Mouse (Mus musculus): ENCODE measurements around the gene Rasa3. TPM values are rescaled to one million over a fixed set of nuclear protein-coding genes. Genes with fewer than 3 reads are reported as not detected.

Gene Rasa3
- polyA plus RNA-seq, 1 experiment from 2014 or later = 28.6 TPM

DNA sequence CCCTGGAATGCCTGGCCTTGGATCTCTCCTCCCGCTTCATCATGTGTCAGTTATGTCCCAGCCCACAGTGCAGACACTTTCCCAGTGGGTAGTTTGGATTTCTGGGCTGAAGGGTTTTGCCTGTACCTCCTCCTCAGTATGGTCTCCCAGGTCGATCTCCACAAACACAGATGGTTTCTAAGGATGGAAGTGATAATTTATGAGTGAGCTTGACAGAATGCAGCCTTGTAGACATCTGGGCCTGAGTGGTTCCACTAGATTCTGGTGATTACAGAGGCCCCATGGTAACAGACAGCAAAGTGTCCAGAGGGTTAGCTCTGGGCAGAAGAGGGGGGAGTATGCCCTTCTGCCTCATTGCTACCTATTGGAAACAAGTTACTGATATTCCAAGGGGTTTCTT is 119.9 kb downstream of the Rasa3 start:
- Histone ChIP-seq H3K4me2 (ENCODE audit: low read depth, low read length, severe bottlenecking) (no peak overlapping the region), H3K36me3 (ENCODE audit: control insufficient read depth, insufficient read depth, low read length) (no peaks in the 10 kb centered on the region), H3K4me3 (ENCODE audit: low read depth, low read length) (no peak overlapping the region), H3K4me1 (replicated peaks; ENCODE audit: control insufficient read depth, insufficient read depth, low read length) (no peaks in the 10 kb centered on the region), H3K27me3 (ENCODE audit: control insufficient read depth, insufficient read depth, low read length) (no peaks in the 10 kb centered on the region), H3K9me3 (ENCODE audit: control insufficient read depth, low read length) (no peaks in the 10 kb centered on the region), H3K9ac (ENCODE audit: low read length) (no peak overlapping the region), H3K27ac (ENCODE audit: low read depth, low read length) (no peak overlapping the region)
- ATAC-seq (replicated peaks; ENCODE audit: low FRiP score) (no peak), DNase-seq (ENCODE audit: low spot score) (no peak)
- 74% methylated on average over 2 of the region's 2 CpGs for WGBS

GRCm38 (mm10) chr8:13551574-13551830 is 125.9 kb downstream of the Rasa3 start:
- Histone ChIP-seq H3K4me3 (ENCODE audit: low read depth, low read length) (no peak overlapping the region), H3K4me2 (ENCODE audit: low read depth, low read length, severe bottlenecking) (no peak overlapping the region), H3K36me3 (ENCODE audit: control insufficient read depth, insufficient read depth, low read length) (no peaks in the 10 kb centered on the region), H3K4me1 (replicated peaks; ENCODE audit: control insufficient read depth, insufficient read depth, low read length) (no peaks in the 10 kb centered on the region), H3K9me3 (ENCODE audit: control insufficient read depth, low read length) (no peaks in the 10 kb centered on the region), H3K9ac (ENCODE audit: low read length) (no peak overlapping the region), H3K27me3 (ENCODE audit: control insufficient read depth, insufficient read depth, low read length) (no peaks in the 10 kb centered on the region), H3K27ac (ENCODE audit: low read depth, low read length) (no peak overlapping the region)
- DNase-seq (ENCODE audit: low spot score) (no peak), ATAC-seq (replicated peaks; ENCODE audit: low FRiP score) (no peak)
- WGBS = 94% methylated on average over 6 of the region's 6 CpGs

DNA sequence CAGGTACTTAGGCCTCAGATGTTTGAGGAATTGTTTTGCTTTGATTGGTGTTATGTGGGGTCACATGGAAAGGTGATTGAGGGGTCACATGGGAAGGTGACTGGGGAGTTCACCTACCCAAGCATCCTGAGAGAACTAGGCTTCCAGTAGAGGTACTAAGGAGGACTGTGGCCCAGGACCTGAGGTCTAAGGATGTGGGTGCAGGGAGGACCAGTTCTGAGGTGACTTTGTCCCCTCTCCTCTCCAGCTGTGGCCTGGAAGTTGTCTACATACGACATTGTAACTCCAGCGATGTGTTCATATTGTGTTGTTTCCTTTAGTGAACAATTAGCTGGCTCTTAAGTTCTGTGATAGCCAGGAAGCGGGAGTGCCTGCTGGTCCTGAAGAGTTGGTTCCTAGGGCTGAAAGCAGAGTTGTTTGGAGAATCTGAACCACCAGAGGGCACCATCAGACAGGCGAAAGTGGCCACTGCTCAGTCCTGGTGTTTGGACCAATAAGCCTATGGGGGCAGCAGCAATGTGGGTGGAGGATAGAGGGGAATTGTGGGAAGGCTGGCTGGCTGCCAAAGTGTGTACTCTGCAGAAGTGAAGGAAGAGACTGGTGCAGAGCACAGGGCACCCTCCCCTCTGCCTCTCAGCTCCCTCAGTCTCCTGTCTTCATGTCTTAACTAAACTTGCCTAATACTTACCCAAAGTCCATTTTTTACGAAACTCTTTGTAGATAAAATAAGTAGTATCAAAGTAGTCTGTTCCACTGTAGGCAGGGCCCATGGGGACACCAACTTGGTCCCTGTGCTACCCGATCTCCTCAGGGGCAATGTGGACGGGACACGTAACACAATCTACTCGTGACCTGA is 126.5 kb downstream of the Rasa3 start:
- H3K9ac ChIP-seq (ENCODE audit: low read length) = no peak overlapping the region
- WGBS = 59% methylated on average over 9 of the region's 9 CpGs
- no peak overlapping the region for H3K4me3 ChIP-seq (ENCODE audit: low read depth, low read length)
- H3K4me1 ChIP-seq (replicated peaks; ENCODE audit: control insufficient read depth, insufficient read depth, low read length) = no peaks in the 10 kb centered on the region
- ATAC-seq (replicated peaks; ENCODE audit: low FRiP score) = peak; percentile 90
- DNase-seq (ENCODE audit: low spot score) = peak; percentile 90
- no peaks in the 10 kb centered on the region for H3K27me3 ChIP-seq (ENCODE audit: control insufficient read depth, insufficient read depth, low read length)
- H3K4me2 ChIP-seq (ENCODE audit: low read depth, low read length, severe bottlenecking) = no peak overlapping the region
- no peak overlapping the region for H3K27ac ChIP-seq (ENCODE audit: low read depth, low read length)
- no peaks in the 10 kb centered on the region for H3K36me3 ChIP-seq (ENCODE audit: control insufficient read depth, insufficient read depth, low read length)
- no peaks in the 10 kb centered on the region for H3K9me3 ChIP-seq (ENCODE audit: control insufficient read depth, low read length)

DNA sequence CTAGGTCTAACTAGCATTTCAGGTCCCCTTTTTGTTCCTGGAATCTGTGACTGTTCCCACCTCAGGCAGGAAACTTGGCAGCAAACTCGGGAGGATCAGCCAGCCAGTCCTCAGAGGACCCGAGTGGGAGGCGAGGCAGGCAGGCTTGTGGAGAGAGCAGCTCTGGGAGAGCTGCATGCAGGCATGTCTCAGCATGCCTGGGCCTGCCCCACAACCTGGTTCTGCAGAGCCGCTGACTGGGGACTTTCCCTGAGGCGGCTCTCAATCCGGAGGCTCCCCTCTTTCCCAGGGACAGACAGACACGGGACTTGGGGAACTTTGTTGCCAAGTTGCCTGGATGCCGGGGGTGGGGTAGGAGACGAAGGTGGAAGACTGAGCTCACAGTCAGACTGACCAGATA is 128.6 kb downstream of the Rasa3 start:
- Histone ChIP-seq H3K27ac (ENCODE audit: low read depth, low read length) (no peak overlapping the region), H3K4me1 (replicated peaks; ENCODE audit: control insufficient read depth, insufficient read depth, low read length) (no peaks in the 10 kb centered on the region)

DNA sequence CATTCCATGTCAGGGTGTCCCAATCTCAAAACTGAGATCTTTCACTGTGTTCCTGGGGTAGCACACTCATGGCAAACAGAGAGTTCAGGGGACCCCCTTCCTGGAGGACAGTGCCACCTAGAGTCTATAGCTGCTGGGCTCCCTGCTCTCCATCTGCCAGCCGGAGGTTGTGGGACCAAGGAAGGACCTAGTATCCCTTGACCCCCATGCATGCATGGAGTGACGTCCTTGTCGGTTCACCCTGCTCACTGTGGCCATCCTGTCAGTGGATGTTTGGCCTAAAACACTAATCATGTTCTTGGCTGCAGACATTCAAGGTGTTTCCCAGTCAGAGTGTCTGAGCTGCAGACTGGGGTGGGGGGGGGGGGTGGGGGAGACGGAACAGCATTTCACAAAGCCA is 129.2 kb downstream of the Rasa3 start:
- Histone ChIP-seq H3K9me3 (ENCODE audit: control insufficient read depth, low read length) (no peaks in the 10 kb centered on the region), H3K27ac (ENCODE audit: low read depth, low read length) (no peak overlapping the region), H3K4me1 (replicated peaks; ENCODE audit: control insufficient read depth, insufficient read depth, low read length) (no peaks in the 10 kb centered on the region), H3K4me2 (ENCODE audit: low read depth, low read length, severe bottlenecking) (no peak overlapping the region), H3K4me3 (ENCODE audit: low read depth, low read length) (no peak overlapping the region), H3K36me3 (ENCODE audit: control insufficient read depth, insufficient read depth, low read length) (no peaks in the 10 kb centered on the region), H3K9ac (ENCODE audit: low read length) (no peak overlapping the region), H3K27me3 (ENCODE audit: control insufficient read depth, insufficient read depth, low read length) (no peaks in the 10 kb centered on the region)
- 42% methylated on average over 4 of the region's 4 CpGs for WGBS
- ATAC-seq (replicated peaks; ENCODE audit: low FRiP score) = no peak
- no peak for DNase-seq (ENCODE audit: low spot score)

More for the DNA sequence above, 128.6 kb downstream of the Rasa3 start:
- Histone ChIP-seq H3K9me3 (ENCODE audit: control insufficient read depth, low read length) (no peaks in the 10 kb centered on the region), H3K36me3 (ENCODE audit: control insufficient read depth, insufficient read depth, low read length) (no peaks in the 10 kb centered on the region), H3K4me2 (ENCODE audit: low read depth, low read length, severe bottlenecking) (no peak overlapping the region), H3K9ac (ENCODE audit: low read length) (no peak overlapping the region), H3K27me3 (ENCODE audit: control insufficient read depth, insufficient read depth, low read length) (no peaks in the 10 kb centered on the region), H3K4me3 (ENCODE audit: low read depth, low read length) (no peak overlapping the region)
- 62% methylated on average over 9 of the region's 9 CpGs for WGBS
- no peak for DNase-seq (ENCODE audit: low spot score)
- ATAC-seq (replicated peaks; ENCODE audit: low FRiP score) = no peak

DNA sequence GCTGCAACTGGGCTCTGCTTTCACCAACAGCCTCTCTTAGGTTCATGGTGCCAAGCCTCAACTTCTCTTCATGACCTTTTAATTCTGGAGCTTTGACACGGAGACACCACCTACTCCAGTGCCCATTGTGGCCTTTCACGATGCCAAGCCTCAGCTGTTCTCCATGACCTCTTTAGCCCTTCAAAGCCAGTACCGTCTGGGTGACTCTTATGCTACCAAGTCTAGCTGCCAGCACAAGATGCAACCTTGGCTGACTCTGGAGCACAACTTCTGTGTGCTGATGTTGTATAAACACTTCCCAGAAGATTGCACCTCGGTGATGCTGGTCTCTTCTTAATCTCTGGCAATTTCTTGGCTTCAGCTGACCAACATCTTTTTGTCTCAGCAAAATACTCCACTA is 131.0 kb downstream of the Rasa3 start:
- no peak for ATAC-seq (replicated peaks; ENCODE audit: low FRiP score)
- no peaks in the 10 kb centered on the region for H3K36me3 ChIP-seq (ENCODE audit: control insufficient read depth, insufficient read depth, low read length)
- no peaks in the 10 kb centered on the region for H3K9me3 ChIP-seq (ENCODE audit: control insufficient read depth, low read length)
- DNase-seq (ENCODE audit: low spot score) = no peak
- H3K4me1 ChIP-seq (replicated peaks; ENCODE audit: control insufficient read depth, insufficient read depth, low read length) = no peaks in the 10 kb centered on the region
- WGBS = 86% methylated on average over 4 of the region's 4 CpGs
- H3K27me3 ChIP-seq (ENCODE audit: control insufficient read depth, insufficient read depth, low read length) = no peaks in the 10 kb centered on the region
- no peak overlapping the region for H3K27ac ChIP-seq (ENCODE audit: low read depth, low read length)
- no peak overlapping the region for H3K9ac ChIP-seq (ENCODE audit: low read length)
- no peak overlapping the region for H3K4me3 ChIP-seq (ENCODE audit: low read depth, low read length)
- H3K4me2 ChIP-seq (ENCODE audit: low read depth, low read length, severe bottlenecking) = no peak overlapping the region

- Histone ChIP-seq H3K27me3 (ENCODE audit: control insufficient read depth, insufficient read depth, low read length) (no peaks in the 10 kb centered on the region), H3K27ac (ENCODE audit: low read depth, low read length) (no peak overlapping the region), H3K9ac (ENCODE audit: low read length) (no peak overlapping the region), H3K4me1 (replicated peaks; ENCODE audit: control insufficient read depth, insufficient read depth, low read length) (no peaks in the 10 kb centered on the region), H3K36me3 (ENCODE audit: control insufficient read depth, insufficient read depth, low read length) (no peaks in the 10 kb centered on the region), H3K4me2 (ENCODE audit: low read depth, low read length, severe bottlenecking) (no peak overlapping the region), H3K4me3 (ENCODE audit: low read depth, low read length) (no peak overlapping the region), H3K9me3 (ENCODE audit: control insufficient read depth, low read length) (no peaks in the 10 kb centered on the region)
- WGBS = 75% methylated on average over 5 of the region's 5 CpGs
- DNase-seq (ENCODE audit: low spot score) = no peak
- ATAC-seq (replicated peaks; ENCODE audit: low FRiP score) = no peak
Measured at GRCm38 (mm10) chr8:13541526-13541925, 135.9 kb downstream of the Rasa3 start.

- no peak for DNase-seq (ENCODE audit: low spot score)
- H3K27ac ChIP-seq (ENCODE audit: low read depth, low read length) = no peak overlapping the region
- no peaks in the 10 kb centered on the region for H3K9me3 ChIP-seq (ENCODE audit: control insufficient read depth, low read length)
- H3K4me1 ChIP-seq (replicated peaks; ENCODE audit: control insufficient read depth, insufficient read depth, low read length) = no peaks in the 10 kb centered on the region
- H3K4me2 ChIP-seq (ENCODE audit: low read depth, low read length, severe bottlenecking) = no peak overlapping the region
- WGBS = 87% methylated on average over 5 of the region's 5 CpGs
- no peak overlapping the region for H3K4me3 ChIP-seq (ENCODE audit: low read depth, low read length)
- no peaks in the 10 kb centered on the region for H3K27me3 ChIP-seq (ENCODE audit: control insufficient read depth, insufficient read depth, low read length)
- H3K9ac ChIP-seq (ENCODE audit: low read length) = no peak overlapping the region
- H3K36me3 ChIP-seq (ENCODE audit: control insufficient read depth, insufficient read depth, low read length) = no peaks in the 10 kb centered on the region
- ATAC-seq (replicated peaks; ENCODE audit: low FRiP score) = no peak
Measured at GRCm38 (mm10) chr8:13540122-13540521, 137.3 kb downstream of the Rasa3 start.

- H3K4me2 ChIP-seq (ENCODE audit: low read depth, low read length, severe bottlenecking) = no peak overlapping the region
- no peak overlapping the region for H3K9ac ChIP-seq (ENCODE audit: low read length)
- no peaks in the 10 kb centered on the region for H3K9me3 ChIP-seq (ENCODE audit: control insufficient read depth, low read length)
- ATAC-seq (replicated peaks; ENCODE audit: low FRiP score) (no peak), DNase-seq (ENCODE audit: low spot score) (no peak)
- no peaks in the 10 kb centered on the region for H3K27me3 ChIP-seq (ENCODE audit: control insufficient read depth, insufficient read depth, low read length)
- WGBS = 78% methylated on average over 6 of the region's 6 CpGs
- no peak overlapping the region for H3K4me3 ChIP-seq (ENCODE audit: low read depth, low read length)
- no peak overlapping the region for H3K27ac ChIP-seq (ENCODE audit: low read depth, low read length)
- H3K4me1 ChIP-seq (replicated peaks; ENCODE audit: control insufficient read depth, insufficient read depth, low read length) = no peaks in the 10 kb centered on the region
- no peaks in the 10 kb centered on the region for H3K36me3 ChIP-seq (ENCODE audit: control insufficient read depth, insufficient read depth, low read length)
Measured at GRCm38 (mm10) chr8:13538821-13539220, 138.6 kb downstream of the Rasa3 start.

All from forebrain, embryonic 11.5 days (tissue).